Mouse (Mus musculus) heart, adult 2 months (tissue): ENCODE measurements around the gene Dnah8. TPM values are rescaled to one million over a fixed set of nuclear protein-coding genes. Genes with fewer than 3 reads are reported as not detected.

Experiments used
- DNase-seq, 2 experiments: peaks; one replicate each; pipeline ENCODE4 v3.0.0; 2021
- H3K27ac ChIP-seq: fragments of 200-600 bp; 2 replicates; pipeline ENCODE4 v1.8.1; 2022
- H3K27me3 ChIP-seq: fragments of 200-500 bp; 2 replicates; pipeline ENCODE4 v1.6.1; 2012; ENCODE audit warnings: mild to moderate bottlenecking, low read length, inconsistent platforms, mixed read lengths; ENCODE audit not compliant: control insufficient read depth, insufficient read depth
- H3K36me3 ChIP-seq: fragments of 200-500 bp; 2 replicates; pipeline ENCODE4 v1.6.1; 2012; ENCODE audit warnings: low read length, inconsistent platforms; ENCODE audit not compliant: control insufficient read depth, insufficient read depth
- H3K4me1 ChIP-seq: fragments of 200-500 bp; 2 replicates; pipeline ENCODE4 v1.6.1; 2011; ENCODE audit warnings: low read length; ENCODE audit not compliant: control insufficient read depth, insufficient read depth
- H3K4me3 ChIP-seq: fragments of 200-600 bp; 2 replicates; pipeline ENCODE4 v1.8.1; 2022
- H3K79me2 ChIP-seq: fragments of 200-500 bp; replicated peaks from 2 replicates; pipeline ENCODE4 v1.6.1; 2012; ENCODE audit warnings: mild to moderate bottlenecking, inconsistent platforms, low read length, moderate library complexity, mixed read lengths; ENCODE audit not compliant: control insufficient read depth, insufficient read depth
- H3K9ac ChIP-seq: fragments of 200-500 bp; 2 replicates; pipeline ENCODE4 v1.6.1; 2012; ENCODE audit warnings: low read depth, mild to moderate bottlenecking, control low read depth, inconsistent platforms, low read length, mixed read lengths
- CTCF ChIP-seq: fragments of 200-600 bp; IDR thresholded peaks from 2 replicates; pipeline ENCODE4 v1.8.1; 2022; ENCODE audit warnings: antibody characterized with exemption, mild to moderate bottlenecking, moderate library complexity
- EP300 ChIP-seq: fragments of 200-500 bp; IDR thresholded peaks from 2 replicates; pipeline ENCODE4 v1.6.1; 2011; ENCODE audit warnings: low read depth, low read length, control low read depth; ENCODE audit not compliant: insufficient read depth
- POLR2A ChIP-seq: fragments of 200-500 bp; IDR thresholded peaks from 2 replicates; pipeline ENCODE4 v1.6.1; 2011; ENCODE audit warnings: mild to moderate bottlenecking, low read depth, low read length, control low read depth; ENCODE audit not compliant: insufficient read depth
- WGBS: fragments of 180-500 bp; shearing (Covaris S2); methylation state at CpG from one replicate; pipeline ENCODE4 v1.1.7; 2018; 5-methylcytosine and 5-hydroxymethylcytosine counted together
- intact Hi-C: fragments of 180-260 bp; cut with DNase I; formaldehyde crosslinking; loops from one replicate; pipeline ENCODE4 v1.15.1; 2025
- polyA plus RNA-seq: library from polyadenylated mRNA; depleted of rRNA; stranded (reverse); fragments of >200 nt; gene quantifications from 2 replicates; pipeline ENCODE4 v1.2.3, GENCODE M21; 2012
- total RNA-seq, 2 experiments: library from RNA; stranded (reverse); gene quantifications; 2 replicates each; pipeline ENCODE4 v1.2.3; 2021

Dnah8 gene
- total and polyA plus RNA-seq, 3 experiments = 0.45 to 1.2 (median 0.97) TPM

DNA sequence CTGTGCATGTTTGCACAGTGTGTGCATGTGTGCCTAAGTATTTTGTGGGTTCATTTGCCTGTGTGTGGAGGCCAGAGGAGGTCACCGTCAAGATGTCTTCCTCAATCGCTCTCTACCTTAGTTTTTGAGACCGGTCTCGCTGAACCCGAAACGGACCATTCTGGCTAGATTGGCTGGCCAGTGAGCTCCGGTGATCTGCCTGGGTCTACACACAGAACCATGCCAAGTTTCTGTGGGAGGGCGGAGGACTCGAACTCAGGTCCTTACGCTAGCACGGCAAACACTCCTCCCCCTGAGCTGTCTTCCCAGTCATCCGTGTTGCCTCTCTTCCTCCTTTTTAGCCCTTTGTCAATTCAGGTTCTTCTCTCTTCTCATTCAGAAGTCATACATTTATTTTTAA lies 225.7 kb downstream of the Dnah8 start:
- no peaks in the 10 kb centered on the region for H3K4me1 ChIP-seq
- intact Hi-C loops = loop anchor here (5.0 kb wide), 1 partner anchor 398 kb away; no protein-coding TSS in a partner anchor
- 93% methylated on average over 12 of the region's 12 CpGs for WGBS
- no peak overlapping the region for H3K27ac ChIP-seq
- H3K9ac ChIP-seq = no peak overlapping the region
- H3K4me3 ChIP-seq = no peak overlapping the region
- TF ChIP-seq POLR2A = no peak
- TF ChIP-seq CTCF = no peak
- TF ChIP-seq EP300 = no peak
- DNase-seq = no peak
- no peaks in the 10 kb centered on the region for H3K36me3 ChIP-seq
- no peaks in the 10 kb centered on the region for H3K79me2 ChIP-seq
- no peaks in the 10 kb centered on the region for H3K27me3 ChIP-seq

DNA sequence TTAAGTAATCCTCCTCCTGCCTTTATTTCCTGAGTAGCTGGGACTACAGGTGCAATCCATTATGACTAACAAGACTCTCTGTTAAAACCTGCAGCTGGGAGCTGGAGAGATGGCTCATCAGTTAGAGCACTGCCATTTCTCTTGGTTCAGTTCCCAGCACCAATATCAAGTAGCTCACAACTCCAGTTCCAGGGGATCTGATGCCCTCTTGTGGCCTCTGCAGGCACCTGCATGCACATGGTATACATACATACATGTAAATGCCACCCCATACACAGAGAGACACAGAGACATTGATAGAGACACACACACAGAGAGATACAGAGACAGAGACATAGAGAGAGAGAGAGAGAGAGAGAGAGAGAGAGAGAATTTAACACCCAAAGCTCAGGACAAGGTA lies 228.2 kb downstream of the Dnah8 start:
- Histone ChIP-seq H3K4me3 (no peak overlapping the region), H3K79me2 (no peaks in the 10 kb centered on the region), H3K9ac (no peak overlapping the region), H3K27me3 (no peaks in the 10 kb centered on the region), H3K36me3 (no peaks in the 10 kb centered on the region), H3K4me1 (no peaks in the 10 kb centered on the region), H3K27ac (no peak overlapping the region)
- intact Hi-C loops = no loop called here
- TF ChIP-seq CTCF = 0 out of 2 replicates have a peak, but pooled peaks have one; percentile 9
- TF ChIP-seq EP300 = no peak
- DNase-seq = no peak

DNA sequence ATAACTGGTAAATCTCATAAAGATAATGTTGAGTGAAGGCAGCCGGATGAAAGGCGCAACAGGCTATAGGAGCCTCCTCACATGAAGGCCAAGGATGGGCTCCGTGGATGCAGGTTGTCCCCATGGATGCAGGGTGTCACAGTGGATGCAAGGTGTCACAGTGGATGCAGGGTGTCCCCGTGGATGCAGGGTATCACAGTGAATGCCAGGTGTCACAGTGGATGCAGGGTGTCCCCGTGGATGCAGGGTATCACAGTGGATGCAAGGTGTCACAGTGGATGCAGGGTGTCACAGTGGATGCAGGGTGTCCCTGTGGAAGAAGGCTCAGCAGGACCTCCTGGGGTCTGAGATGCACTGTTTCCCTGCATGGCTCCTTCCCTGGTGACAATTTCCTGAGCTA lies 233.2 kb downstream of the Dnah8 start:
- no peak overlapping the region for H3K9ac ChIP-seq
- H3K79me2 ChIP-seq = no peaks in the 10 kb centered on the region
- no peak for DNase-seq
- no peaks in the 10 kb centered on the region for H3K27me3 ChIP-seq
- TF ChIP-seq CTCF = no peak
- no peak for TF ChIP-seq EP300
- no peak for TF ChIP-seq POLR2A
- intact Hi-C loops = no loop called here
- H3K27ac ChIP-seq = no peak overlapping the region
- 79% methylated on average over 5 of the region's 5 CpGs for WGBS
- no peak overlapping the region for H3K4me3 ChIP-seq
- no peaks in the 10 kb centered on the region for H3K36me3 ChIP-seq
- H3K4me1 ChIP-seq = no peaks in the 10 kb centered on the region

DNA sequence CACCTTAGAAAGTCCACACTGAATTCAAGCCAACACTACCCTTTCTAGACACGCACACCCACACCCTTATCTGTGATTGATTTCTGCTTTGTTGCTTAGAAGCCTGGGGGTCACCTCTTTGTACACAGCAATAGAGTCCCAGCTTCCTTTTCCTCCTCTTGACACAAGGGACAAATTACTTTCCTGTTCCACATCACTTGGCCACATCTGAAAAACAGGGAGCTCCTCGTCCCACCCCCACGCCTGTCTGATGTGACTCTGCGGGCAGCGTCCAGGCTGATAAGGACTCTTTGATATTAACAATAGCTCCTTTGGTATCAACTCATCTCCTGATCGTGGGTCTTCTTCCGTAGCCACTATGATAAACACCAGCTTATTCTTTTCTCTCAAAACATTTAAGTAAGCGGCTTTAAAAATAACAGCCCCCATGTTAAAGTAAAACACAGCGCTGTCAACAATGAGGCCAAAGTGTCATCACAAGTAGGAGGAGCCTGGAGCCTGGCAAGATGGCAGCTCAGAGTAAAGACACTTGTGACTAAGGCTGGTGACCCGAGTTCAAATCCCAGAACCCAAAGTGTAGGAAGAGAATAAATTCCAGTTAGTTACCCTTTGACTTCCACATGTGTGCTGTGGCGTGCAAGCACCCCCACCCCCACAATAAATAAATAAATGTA lies 234.6 kb downstream of the Dnah8 start:
- intact Hi-C loops = no loop called here
- no peak overlapping the region for H3K27ac ChIP-seq
- H3K27me3 ChIP-seq = no peaks in the 10 kb centered on the region
- 38% methylated on average over 11 of the region's 11 CpGs for WGBS
- no peaks in the 10 kb centered on the region for H3K36me3 ChIP-seq
- no peak for DNase-seq
- no peaks in the 10 kb centered on the region for H3K4me1 ChIP-seq
- no peaks in the 10 kb centered on the region for H3K79me2 ChIP-seq
- H3K9ac ChIP-seq = no peak overlapping the region
- H3K4me3 ChIP-seq = no peak overlapping the region
- TF ChIP-seq POLR2A (no peak), EP300 (no peak), CTCF (no peak)

DNA sequence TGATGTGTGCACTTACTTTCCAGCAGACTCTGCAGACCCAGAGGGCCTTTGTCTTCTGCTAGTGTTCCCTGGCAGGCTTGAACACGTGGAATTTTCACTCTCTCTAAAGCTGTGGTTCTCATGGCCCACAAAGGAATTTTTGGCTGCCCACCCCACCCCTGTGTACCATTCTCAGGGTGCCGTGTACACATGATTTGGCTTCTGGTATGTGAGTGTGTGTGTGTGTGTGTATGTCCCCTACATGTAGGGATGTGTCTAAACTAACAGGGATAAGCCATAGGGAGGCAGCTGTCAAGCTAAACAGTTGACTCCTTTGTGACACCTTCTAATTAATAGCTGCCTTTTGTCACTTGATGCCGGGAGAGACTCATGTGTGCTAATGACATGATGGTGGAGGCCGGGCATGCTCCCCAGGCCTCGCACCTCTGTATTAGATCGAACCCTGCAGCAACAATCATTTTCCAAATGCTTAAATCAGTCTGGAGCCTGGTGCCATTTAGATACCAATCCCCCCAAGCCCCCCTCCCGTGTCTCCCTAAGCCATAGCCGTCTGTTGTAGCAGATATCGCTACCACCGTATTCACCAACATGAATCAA lies 235.9 kb downstream of the Dnah8 start:
- Histone ChIP-seq H3K79me2 (no peaks in the 10 kb centered on the region), H3K27me3 (no peaks in the 10 kb centered on the region), H3K9ac (no peak overlapping the region), H3K36me3 (no peaks in the 10 kb centered on the region), H3K4me3 (no peak overlapping the region), H3K27ac (no peak overlapping the region), H3K4me1 (no peaks in the 10 kb centered on the region)
- 76% methylated on average over 10 of the region's 10 CpGs for WGBS
- no peak for DNase-seq
- TF ChIP-seq EP300 (no peak), POLR2A (no peak), CTCF (no peak)
- intact Hi-C loops = no loop called here

DNA sequence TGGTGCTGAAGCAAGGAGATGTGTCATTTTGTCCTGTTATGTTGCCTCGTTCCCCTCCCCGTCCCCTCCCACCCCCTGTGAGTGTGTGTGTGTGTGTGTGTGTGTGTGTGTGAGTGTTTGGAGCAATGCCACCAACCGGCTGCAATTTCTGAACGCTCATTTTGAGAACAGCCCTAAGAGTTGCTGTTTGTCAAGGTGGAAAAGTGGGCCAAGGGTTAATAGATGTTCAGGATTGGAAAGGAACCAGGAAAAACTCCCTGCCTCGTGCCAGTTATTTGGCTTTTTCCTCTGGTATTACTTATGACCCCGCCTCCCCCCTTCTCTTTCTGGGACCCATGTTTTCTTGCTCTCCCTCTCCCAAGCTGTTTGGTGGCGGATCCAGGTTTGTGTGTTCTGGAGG lies 236.5 kb downstream of the Dnah8 start:
- TF ChIP-seq EP300 = no peak
- TF ChIP-seq CTCF = no peak
- no peak for TF ChIP-seq POLR2A
- H3K9ac ChIP-seq = no peak overlapping the region
- no peaks in the 10 kb centered on the region for H3K4me1 ChIP-seq
- WGBS = 64% methylated on average over 7 of the region's 7 CpGs
- no peaks in the 10 kb centered on the region for H3K36me3 ChIP-seq
- intact Hi-C loops = no loop called here
- H3K4me3 ChIP-seq = no peak overlapping the region
- no peaks in the 10 kb centered on the region for H3K27me3 ChIP-seq
- H3K79me2 ChIP-seq = no peaks in the 10 kb centered on the region
- no peak for DNase-seq
- H3K27ac ChIP-seq = no peak overlapping the region
